Mouse (Mus musculus) heart, adult 2 months (tissue): Measurements from ENCODE around the gene Rasgef1b. TPM values are rescaled to one million over a fixed set of nuclear protein-coding genes. Genes with fewer than 3 reads are reported as not detected.
A peak's percentile ranks its signal among the peaks of the same experiment; 100 is the strongest.

ENCODE experiments used
- DNase-seq, 2 experiments: peaks; one replicate each; pipeline ENCODE4 v3.0.0; 2021
- H3K27ac ChIP-seq: fragments of 200-600 bp; 2 replicates; pipeline ENCODE4 v1.8.1; 2022
- H3K27me3 ChIP-seq: fragments of 200-500 bp; 2 replicates; pipeline ENCODE4 v1.6.1; 2012; ENCODE audit warnings: mild to moderate bottlenecking, low read length, inconsistent platforms, mixed read lengths; ENCODE audit not compliant: control insufficient read depth, insufficient read depth
- H3K36me3 ChIP-seq: fragments of 200-500 bp; 2 replicates; pipeline ENCODE4 v1.6.1; 2012; ENCODE audit warnings: low read length, inconsistent platforms; ENCODE audit not compliant: control insufficient read depth, insufficient read depth
- H3K4me1 ChIP-seq: fragments of 200-500 bp; 2 replicates; pipeline ENCODE4 v1.6.1; 2011; ENCODE audit warnings: low read length; ENCODE audit not compliant: control insufficient read depth, insufficient read depth
- H3K4me3 ChIP-seq: fragments of 200-600 bp; 2 replicates; pipeline ENCODE4 v1.8.1; 2022
- H3K79me2 ChIP-seq: fragments of 200-500 bp; replicated peaks from 2 replicates; pipeline ENCODE4 v1.6.1; 2012; ENCODE audit warnings: mild to moderate bottlenecking, inconsistent platforms, low read length, moderate library complexity, mixed read lengths; ENCODE audit not compliant: control insufficient read depth, insufficient read depth
- H3K9ac ChIP-seq: fragments of 200-500 bp; 2 replicates; pipeline ENCODE4 v1.6.1; 2012; ENCODE audit warnings: low read depth, mild to moderate bottlenecking, control low read depth, inconsistent platforms, low read length, mixed read lengths
- CTCF ChIP-seq: fragments of 200-600 bp; IDR thresholded peaks from 2 replicates; pipeline ENCODE4 v1.8.1; 2022; ENCODE audit warnings: antibody characterized with exemption, mild to moderate bottlenecking, moderate library complexity
- EP300 ChIP-seq: fragments of 200-500 bp; IDR thresholded peaks from 2 replicates; pipeline ENCODE4 v1.6.1; 2011; ENCODE audit warnings: low read depth, low read length, control low read depth; ENCODE audit not compliant: insufficient read depth
- POLR2A ChIP-seq: fragments of 200-500 bp; IDR thresholded peaks from 2 replicates; pipeline ENCODE4 v1.6.1; 2011; ENCODE audit warnings: mild to moderate bottlenecking, low read depth, low read length, control low read depth; ENCODE audit not compliant: insufficient read depth
- WGBS: fragments of 180-500 bp; shearing (Covaris S2); methylation state at CpG from one replicate; pipeline ENCODE4 v1.1.7; 2018; 5-methylcytosine and 5-hydroxymethylcytosine counted together
- intact Hi-C: fragments of 180-260 bp; cut with DNase I; formaldehyde crosslinking; loops from one replicate; pipeline ENCODE4 v1.15.1; 2025
- polyA plus RNA-seq: library from polyadenylated mRNA; depleted of rRNA; stranded (reverse); fragments of >200 nt; gene quantifications from 2 replicates; pipeline ENCODE4 v1.2.3, GENCODE M21; 2012
- total RNA-seq, 2 experiments: library from RNA; stranded (reverse); gene quantifications; 2 replicates each; pipeline ENCODE4 v1.2.3; 2021

Gene Rasgef1b
- total and polyA plus RNA-seq, 3 experiments = 4.3 to 17.7 (median 9.3) TPM

GRCm38 (mm10) chr5:99360531-99360930 lies 368.3 kb downstream of the Rasgef1b start:
- H3K4me3 ChIP-seq = no peak overlapping the region
- TF ChIP-seq CTCF = no peak
- no peaks in the 10 kb centered on the region for H3K36me3 ChIP-seq
- 47% methylated on average over 3 of the region's 3 CpGs for WGBS
- H3K79me2 ChIP-seq = no peaks in the 10 kb centered on the region
- H3K27ac ChIP-seq = no peak overlapping the region
- no peaks in the 10 kb centered on the region for H3K27me3 ChIP-seq
- intact Hi-C loops = no loop called here
- no peak overlapping the region for H3K9ac ChIP-seq
- H3K4me1 ChIP-seq = peaks cover 4% of the 10 kb centered on the region
- DNase-seq = no peak

- no peak for DNase-seq
- Histone ChIP-seq H3K27me3 (no peaks in the 10 kb centered on the region), H3K79me2 (no peaks in the 10 kb centered on the region), H3K4me1 (peaks cover 5% of the 10 kb centered on the region), H3K36me3 (0 out of 2 replicates have a peak, but pooled peaks cover 2% of the 10 kb centered on the region), H3K9ac (no peak overlapping the region), H3K4me3 (no peak overlapping the region), H3K27ac (no peak overlapping the region)
- TF ChIP-seq EP300 (no peak), CTCF (no peak), POLR2A (no peak)
- 80% methylated on average over 5 of the region's 5 CpGs for WGBS
- intact Hi-C loops = no loop called here
These were observed 369.6 kb downstream of the Rasgef1b start for GRCm38 (mm10) chr5:99359251-99359650.

GRCm38 (mm10) chr5:99354640-99355132 lies 374.2 kb downstream of the Rasgef1b start:
- Histone ChIP-seq H3K4me1 (peaks cover 1% of the 10 kb centered on the region; the same call in 1 of the 2 replicates), H3K4me3 (no peak overlapping the region), H3K79me2 (no peaks in the 10 kb centered on the region), H3K9ac (no peak overlapping the region), H3K27me3 (no peaks in the 10 kb centered on the region), H3K36me3 (0 out of 2 replicates have a peak, but pooled peaks cover 2% of the 10 kb centered on the region), H3K27ac (no peak overlapping the region)
- WGBS = 10% methylated on average over 5 of the region's 5 CpGs
- DNase-seq = no peak
- no peak for TF ChIP-seq CTCF
- TF ChIP-seq EP300 = no peak
- TF ChIP-seq POLR2A = no peak
- intact Hi-C loops = loop anchor here (5.0 kb wide), 1 partner anchor 113 kb away; no protein-coding TSS in a partner anchor

- Histone ChIP-seq H3K9ac (no peak overlapping the region), H3K4me3 (no peak overlapping the region), H3K27ac (no peak overlapping the region), H3K4me1 (peaks cover 4% of the 10 kb centered on the region), H3K79me2 (no peaks in the 10 kb centered on the region), H3K36me3 (0 out of 2 replicates have a peak, but pooled peaks cover 2% of the 10 kb centered on the region), H3K27me3 (no peaks in the 10 kb centered on the region)
- TF ChIP-seq POLR2A = no peak
- no peak for TF ChIP-seq EP300
- TF ChIP-seq CTCF = no peak
- WGBS = 81% methylated on average over 4 of the region's 4 CpGs
- intact Hi-C loops = loop anchor here (5.0 kb wide), 1 partner anchor 117 kb away; no protein-coding TSS in a partner anchor
- DNase-seq = no peak
These were observed 378.8 kb downstream of the Rasgef1b start for GRCm38 (mm10) chr5:99350030-99350429.

- H3K27me3 ChIP-seq = no peaks in the 10 kb centered on the region
- no peak overlapping the region for H3K9ac ChIP-seq
- WGBS = 36% methylated on average over 8 of the region's 8 CpGs
- H3K79me2 ChIP-seq = no peaks in the 10 kb centered on the region
- no peak overlapping the region for H3K4me3 ChIP-seq
- no peaks in the 10 kb centered on the region for H3K36me3 ChIP-seq
- DNase-seq = peak; percentile 73 to 82
- no peak overlapping the region for H3K27ac ChIP-seq
- H3K4me1 ChIP-seq = peaks cover 3% of the 10 kb centered on the region
- intact Hi-C loops = loop anchor here (5.0 kb wide), 1 partner anchor 229 kb away; no protein-coding TSS in a partner anchor
- no peak for TF ChIP-seq CTCF
- TF ChIP-seq EP300 = peak; percentile 77
These were observed 380.5 kb downstream of the Rasgef1b start for GRCm38 (mm10) chr5:99348257-99348849.

GRCm38 (mm10) chr5:99342527-99342926 lies 386.3 kb downstream of the Rasgef1b start:
- Histone ChIP-seq H3K27ac (no peak overlapping the region), H3K36me3 (no peaks in the 10 kb centered on the region), H3K4me1 (peaks cover 3% of the 10 kb centered on the region), H3K4me3 (no peak overlapping the region), H3K79me2 (no peaks in the 10 kb centered on the region), H3K27me3 (no peaks in the 10 kb centered on the region), H3K9ac (no peak overlapping the region)
- no peak for DNase-seq
- TF ChIP-seq CTCF (no peak), EP300 (no peak)
- intact Hi-C loops = no loop called here
- WGBS = 94% methylated on average over 10 of the region's 10 CpGs
